19 mouse cellular contexts compared by ENCODE assay signal in the genomic region with DNA sequence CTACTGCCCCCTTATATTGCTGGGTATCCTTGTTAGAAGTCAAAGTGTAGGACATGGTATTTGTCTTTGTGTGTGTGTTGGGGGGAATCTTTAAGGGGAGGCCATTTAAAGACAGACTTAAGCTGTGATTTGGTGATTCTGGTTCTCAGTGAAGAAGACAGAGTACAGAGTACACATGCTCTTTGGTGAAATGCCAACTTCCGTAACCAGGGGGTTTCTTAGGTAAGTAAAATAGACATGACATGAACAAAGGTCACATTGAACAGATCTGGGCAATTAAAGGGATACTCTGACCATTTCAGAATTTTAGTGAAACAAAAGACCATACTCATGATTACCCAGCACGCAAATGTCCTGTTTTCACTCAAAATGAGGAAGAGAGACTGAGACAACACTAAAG.
"Had no signal": no experiment of that assay in that cellular context is flagged by ENCODE, and none has a peak within 500 bp of the region (broad histone marks: within the 10 kb centered on the region; RNA-seq: fewer than 3 reads in every experiment).

No protein-coding gene starts in this region.

- DNase-seq: layer of hippocampus, postnatal 36 days; liver, embryonic 13.5 days; lung, embryonic 14.5 days; right cerebral cortex, adult 18-20 months; right cerebral cortex, postnatal 14 days; right cerebral cortex, postnatal 4 days; thymus, adult 2 months; thymus, postnatal 14 days; thymus, postnatal 4 days had no signal

- H3K9me3 ChIP-seq: intestine, embryonic 15.5 days; liver, embryonic 13.5 days; midbrain, embryonic 12.5 days; midbrain, embryonic 15.5 days; neural tube, embryonic 12.5 days; neural tube, embryonic 15.5 days had no signal

- H3K36me3 ChIP-seq: intestine, embryonic 15.5 days; liver, embryonic 13.5 days; midbrain, embryonic 12.5 days; midbrain, embryonic 15.5 days; neural tube, embryonic 12.5 days; neural tube, embryonic 15.5 days had no signal

- H3K27ac ChIP-seq: intestine, embryonic 15.5 days; left cerebral cortex, adult 2 months; liver, embryonic 13.5 days; macrophage; midbrain, embryonic 12.5 days; midbrain, embryonic 15.5 days; neural tube, embryonic 12.5 days; neural tube, embryonic 15.5 days; stomach, postnatal 0 days had no signal

- H3K4me3 ChIP-seq: intestine, embryonic 15.5 days; left cerebral cortex, adult 2 months; liver, embryonic 13.5 days; midbrain, embryonic 12.5 days; midbrain, embryonic 15.5 days; neural tube, embryonic 12.5 days; neural tube, embryonic 15.5 days had no signal

- H3K4me2 ChIP-seq: intestine, embryonic 15.5 days; liver, embryonic 13.5 days; lung, embryonic 14.5 days; midbrain, embryonic 12.5 days; midbrain, embryonic 15.5 days; neural tube, embryonic 12.5 days; neural tube, embryonic 15.5 days had no signal

- ATAC-seq: hindbrain, embryonic 16.5 days; intestine, embryonic 15.5 days; lung, postnatal 0 days; midbrain, embryonic 15.5 days had no signal

- H3K4me1 ChIP-seq: intestine, embryonic 15.5 days; liver, embryonic 13.5 days; midbrain, embryonic 12.5 days; midbrain, embryonic 15.5 days; neural tube, embryonic 12.5 days had no signal

- H3K27me3 ChIP-seq: intestine, embryonic 15.5 days; liver, embryonic 13.5 days; midbrain, embryonic 12.5 days; midbrain, embryonic 15.5 days; neural tube, embryonic 12.5 days; neural tube, embryonic 15.5 days had no signal

- H3K9ac ChIP-seq: intestine, embryonic 15.5 days; liver, embryonic 13.5 days; lung, embryonic 14.5 days; midbrain, embryonic 12.5 days; midbrain, embryonic 15.5 days; neural tube, embryonic 12.5 days; neural tube, embryonic 15.5 days had no signal
